Mouse (Mus musculus): ENCODE measurements around the gene Kcng3. TPM values are rescaled to one million over a fixed set of nuclear protein-coding genes. Genes with fewer than 3 reads are reported as not detected.

Gene Kcng3
- polyA plus RNA-seq, 1 experiment: 1.3 TPM

- no peak overlapping the region for H3K27ac ChIP-seq (ENCODE audit: insufficient read depth, low read length)
- H3K9me3 ChIP-seq (replicated peaks; ENCODE audit: control insufficient read depth, insufficient read depth, low read length, poor library complexity, severe bottlenecking): no peaks in the 10 kb centered on the region
- no peaks in the 10 kb centered on the region for H3K27me3 ChIP-seq (ENCODE audit: control insufficient read depth, insufficient read depth, low read length, poor library complexity, severe bottlenecking)
- H3K9ac ChIP-seq (ENCODE audit: low read depth, poor library complexity, severe bottlenecking): no peak overlapping the region
- no peak overlapping the region for H3K4me3 ChIP-seq (ENCODE audit: low read depth, low read length)
- no peaks in the 10 kb centered on the region for H3K4me1 ChIP-seq (ENCODE audit: control insufficient read depth, insufficient read depth, low read length)
- TF ChIP-seq EP300 (IDR thresholded peaks at IDR 0.05; ENCODE audit: insufficient read depth, low read depth, low read length): no peak
- no peak for TF ChIP-seq CTCF (IDR thresholded peaks at IDR 0.05; ENCODE audit: low read depth, low read length)
- TF ChIP-seq POLR2A (IDR thresholded peaks at IDR 0.05; ENCODE audit: insufficient read depth, low read length): no peak
- H3K36me3 ChIP-seq (ENCODE audit: control insufficient read depth, insufficient read depth, low read length, poor library complexity, severe bottlenecking): no peaks in the 10 kb centered on the region
These were observed 93.6 kb downstream of the Kcng3 start for GRCm38 (mm10) chr17:83538141-83538540.

Other genes with a start within 250 kb of the Kcng3 start
- gene Cox7a2l, start 114.6 kb downstream of the Kcng3 start, polyA plus RNA-seq (2011; ENCODE audit: insufficient read depth, insufficient read length, low read depth, missing spikeins): 224 and 253 TPM in 2 replicates
- gene Mta3, start 74.3 kb upstream of the Kcng3 start, polyA plus RNA-seq (2011; ENCODE audit: insufficient read depth, insufficient read length, low read depth, missing spikeins): 162 and 164 TPM in 2 replicates
- gene Haao, start 216.1 kb upstream of the Kcng3 start, polyA plus RNA-seq (2011; ENCODE audit: insufficient read depth, insufficient read length, low read depth, missing spikeins): 0.50 and 0.55 TPM in 2 replicates